Mouse (Mus musculus) limb, embryonic 14.5 days (tissue): ENCODE data around the gene Utf1. TPM values are rescaled to one million over a fixed set of nuclear protein-coding genes. Genes with fewer than 3 reads are reported as not detected.
A peak's percentile ranks its signal among the peaks of the same experiment; 100 is the strongest.

Source experiments
- ATAC-seq: fragments of 200-750 bp; cut with Nextera tagmentation; 2 replicates; pipeline ENCODE4 v1.8.0; 2017; ENCODE audit warnings: low read depth, moderate number of reproducible peaks, moderate TSS enrichment; ENCODE audit not compliant: low FRiP score
- DNase-seq: peaks from one replicate; pipeline ENCODE4 v3.0.0-alpha.2; 2015; ENCODE audit warnings: low spot score
- H3K27ac ChIP-seq: fragments of 300-500 bp; sonication (generic); replicated peaks from 2 replicates; pipeline ENCODE4 v1.5.1; 2014; ENCODE audit warnings: low read depth, mild to moderate bottlenecking, low read length, moderate library complexity, mixed read lengths
- H3K27me3 ChIP-seq: fragments of 300-500 bp; sonication (generic); 2 replicates; pipeline ENCODE4 v1.6.1; 2014; ENCODE audit warnings: low read length, mixed read lengths; ENCODE audit not compliant: control insufficient read depth, insufficient read depth
- H3K36me3 ChIP-seq: fragments of 300-500 bp; sonication (generic); 2 replicates; pipeline ENCODE4 v1.6.1; 2014; ENCODE audit warnings: mild to moderate bottlenecking, low read length, moderate library complexity, mixed read lengths; ENCODE audit not compliant: control insufficient read depth, insufficient read depth
- H3K4me1 ChIP-seq: fragments of 300-500 bp; sonication (generic); 2 replicates; pipeline ENCODE4 v1.6.1; 2014; ENCODE audit warnings: antibody characterized with exemption, low read length, mixed read lengths; ENCODE audit not compliant: control insufficient read depth, insufficient read depth
- H3K4me2 ChIP-seq: fragments of 300-500 bp; sonication (generic); replicated peaks from 2 replicates; pipeline ENCODE4 v1.6.1; 2014; ENCODE audit warnings: low read depth, mild to moderate bottlenecking, low read length, moderate library complexity; ENCODE audit not compliant: severe bottlenecking
- H3K4me3 ChIP-seq: fragments of 300-500 bp; sonication (generic); replicated peaks from 2 replicates; pipeline ENCODE4 v1.5.1; 2014; ENCODE audit warnings: low read length
- H3K9ac ChIP-seq: fragments of 300-500 bp; sonication (generic); 2 replicates; pipeline ENCODE4 v1.6.1; 2014; ENCODE audit warnings: mild to moderate bottlenecking, low read depth, low read length, moderate library complexity; ENCODE audit not compliant: severe bottlenecking
- H3K9me3 ChIP-seq: fragments of 300-500 bp; sonication (generic); 2 replicates; pipeline ENCODE4 v1.6.1; 2016; ENCODE audit warnings: low read length; ENCODE audit not compliant: control insufficient read depth
- POLR2A ChIP-seq: fragments of 200-500 bp; IDR thresholded peaks from 2 replicates; pipeline ENCODE4 v1.8.0; 2012; ENCODE audit warnings: inconsistent platforms, mild to moderate bottlenecking, moderate library complexity, borderline replicate concordance; ENCODE audit not compliant: insufficient read depth, insufficient read length; ENCODE audit errors: extremely low read depth
- WGBS: fragments of 180-500 bp; shearing (Covaris S2); extraction: QIAGEN DNeasy Blood & Tissue Kit; methylation state at CpG from one replicate; pipeline ENCODE4 v1.1.7; 2014; 5-methylcytosine and 5-hydroxymethylcytosine counted together
- polyA plus RNA-seq, 2 experiments: library from polyadenylated mRNA; depleted of rRNA in 1 of 2; stranded (reverse) in 1 of 2; unstranded in 1 of 2; fragments of >200 nt; fragmentation: Nextera tagmentation in 1 of 2; extraction: Ambion mirVana in 1 of 2; gene quantifications; 2 replicates each; pipeline versions ENCODE4 v1.2.1 to v1.2.3; 2012 to 2014

Gene Utf1
- polyA plus RNA-seq, 2 experiments, result 0.11 to 0.15 TPM

GRCm38 (mm10) chr7:139950283-139950971, 6.8 kb downstream of the Utf1 start:
- Histone ChIP-seq H3K9ac (peak overlapping the region; percentile 49), H3K36me3 (no peaks in the 10 kb centered on the region), H3K4me1 (no peaks in the 10 kb centered on the region), H3K4me2 (peak overlapping the region; percentile 73), H3K9me3 (no peaks in the 10 kb centered on the region), H3K4me3 (peak overlapping the region; percentile 53), H3K27me3 (peaks cover 40% of the 10 kb centered on the region), H3K27ac (peak overlapping the region; percentile 35; the same call in 1 of the 2 replicates)
- TF ChIP-seq POLR2A, result 0 out of 2 replicates have a peak, but pooled peaks have one; percentile 15
- ATAC-seq (peak; percentile 79), DNase-seq (peak; percentile 53)
- under 1% methylated on average over 33 of the region's 33 CpGs for WGBS

- 4% methylated on average over 14 of the region's 16 CpGs for WGBS
Measured at GRCm38 (mm10) chr7:139951079-139951478, 7.5 kb downstream of the Utf1 start.

GRCm38 (mm10) chr7:139951991-139952633, 8.5 kb downstream of the Utf1 start:
- ATAC-seq (no peak), DNase-seq (no peak)
- Histone ChIP-seq H3K36me3 (no peaks in the 10 kb centered on the region), H3K27me3 (peaks cover 27% of the 10 kb centered on the region), H3K4me3 (no peak overlapping the region), H3K9ac (no peak overlapping the region), H3K4me2 (no peak overlapping the region), H3K4me1 (no peaks in the 10 kb centered on the region), H3K9me3 (no peaks in the 10 kb centered on the region), H3K27ac (no peak overlapping the region)
- WGBS, result 64% methylated on average over 6 of the region's 6 CpGs
- TF ChIP-seq POLR2A, result no peak

More at GRCm38 (mm10) chr7:139951079-139951478, 7.5 kb downstream of the Utf1 start:
- Histone ChIP-seq H3K27ac (peak overlapping the region; percentile 35; the same call in 1 of the 2 replicates), H3K36me3 (no peaks in the 10 kb centered on the region), H3K4me1 (no peaks in the 10 kb centered on the region), H3K4me3 (peak overlapping the region; percentile 53), H3K4me2 (peak overlapping the region; percentile 73), H3K27me3 (peaks cover 34% of the 10 kb centered on the region), H3K9ac (peak overlapping the region; percentile 49), H3K9me3 (no peaks in the 10 kb centered on the region)
- DNase-seq, result no peak
- TF ChIP-seq POLR2A, result no peak
- ATAC-seq, result no peak

GRCm38 (mm10) chr7:139955505-139955904, 11.9 kb downstream of the Utf1 start:
- Histone ChIP-seq H3K9ac (no peak overlapping the region), H3K27me3 (peaks cover 6% of the 10 kb centered on the region; the same call in 1 of the 2 replicates), H3K4me3 (no peak overlapping the region), H3K27ac (no peak overlapping the region), H3K36me3 (no peaks in the 10 kb centered on the region), H3K4me1 (no peaks in the 10 kb centered on the region), H3K4me2 (no peak overlapping the region), H3K9me3 (no peaks in the 10 kb centered on the region)
- no peak for TF ChIP-seq POLR2A
- ATAC-seq, result no peak
- DNase-seq, result no peak
- WGBS, result 81% methylated on average over 4 of the region's 4 CpGs

- no peak for TF ChIP-seq POLR2A
- whole genome bisulfite sequencing, result 70% methylated on average over 3 of the region's 3 CpGs
- no peak overlapping the region for H3K4me3 ChIP-seq
- no peak for ATAC-seq
- no peak overlapping the region for H3K27ac ChIP-seq
- no peak for DNase-seq
- no peak overlapping the region for H3K9ac ChIP-seq
- no peaks in the 10 kb centered on the region for H3K4me1 ChIP-seq
- H3K36me3 ChIP-seq, result no peaks in the 10 kb centered on the region
- no peaks in the 10 kb centered on the region for H3K9me3 ChIP-seq
- H3K27me3 ChIP-seq, result peaks cover 5% of the 10 kb centered on the region; the same call in 1 of the 2 replicates
- no peak overlapping the region for H3K4me2 ChIP-seq
Measured at GRCm38 (mm10) chr7:139956658-139957057, 13.1 kb downstream of the Utf1 start.
